Mouse (Mus musculus) neural tube, embryonic 12.5 days (tissue): ENCODE data around the gene Ranbp9. TPM values are rescaled to one million over a fixed set of nuclear protein-coding genes. Genes with fewer than 3 reads are reported as not detected.

ENCODE experiments used
- ATAC-seq: fragments of 200-750 bp; cut with Nextera tagmentation; 2 replicates; pipeline ENCODE4 v1.8.0; 2017; ENCODE audit warnings: low read depth, mild to moderate bottlenecking, moderate TSS enrichment, moderate library complexity; ENCODE audit not compliant: low FRiP score
- H3K27ac ChIP-seq: fragments of 300-500 bp; sonication (generic); 2 replicates; pipeline ENCODE4 v1.5.1; 2016
- H3K27me3 ChIP-seq: fragments of 300-500 bp; sonication (generic); replicated peaks from 2 replicates; pipeline ENCODE4 v1.6.1; 2016; ENCODE audit warnings: mild to moderate bottlenecking
- H3K36me3 ChIP-seq: fragments of 300-500 bp; sonication (generic); 2 replicates; pipeline ENCODE4 v1.6.1; 2016; ENCODE audit warnings: mild to moderate bottlenecking
- H3K4me1 ChIP-seq: fragments of 300-500 bp; sonication (generic); 2 replicates; pipeline ENCODE4 v1.6.1; 2016
- H3K4me2 ChIP-seq: fragments of 300-500 bp; sonication (generic); replicated peaks from 2 replicates; pipeline ENCODE4 v1.6.1; 2016; ENCODE audit warnings: mild to moderate bottlenecking
- H3K4me3 ChIP-seq: fragments of 300-500 bp; sonication (generic); 2 replicates; pipeline ENCODE4 v1.5.1; 2016
- H3K9ac ChIP-seq: fragments of 300-500 bp; sonication (generic); 2 replicates; pipeline ENCODE4 v1.6.1; 2016; ENCODE audit warnings: mild to moderate bottlenecking
- H3K9me3 ChIP-seq: fragments of 300-500 bp; sonication (generic); 2 replicates; pipeline ENCODE4 v1.6.1; 2016; ENCODE audit warnings: mild to moderate bottlenecking
- WGBS: fragments of 180-500 bp; shearing (Covaris S2); methylation state at CpG from one replicate; pipeline ENCODE4 v1.1.7; 2016; 5-methylcytosine and 5-hydroxymethylcytosine counted together
- polyA plus RNA-seq: library from polyadenylated mRNA; unstranded; fragments of >200 nt; fragmentation: Nextera tagmentation; extraction: Ambion mirVana; gene quantifications from 2 replicates; pipeline ENCODE4 v1.2.1, GENCODE M21; 2016

The Ranbp9 gene
- polyA plus RNA-seq, 1 experiment from 2014 or later = 13.4 TPM

DNA sequence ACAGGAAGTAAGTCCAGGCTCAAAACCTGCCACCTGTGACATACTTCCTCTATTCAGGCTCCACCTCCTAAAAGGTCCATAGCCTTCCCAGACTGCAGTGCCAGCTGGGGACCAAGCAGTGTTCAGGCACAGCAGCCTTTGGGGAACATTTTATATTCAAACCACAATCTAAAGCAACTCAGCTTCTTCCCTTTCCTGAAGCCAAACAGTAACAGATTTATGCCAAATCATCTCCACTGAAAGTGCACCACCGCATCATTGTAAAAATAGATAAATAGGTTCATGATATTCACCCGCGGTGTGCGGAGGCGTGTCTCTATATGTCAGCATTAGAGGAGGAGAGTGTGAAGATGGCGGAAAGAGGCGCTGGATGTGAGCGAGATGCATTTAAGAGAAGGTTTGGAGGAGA is 33.9 kb upstream of the Ranbp9 start:
- no peak overlapping the region for H3K4me3 ChIP-seq
- H3K9me3 ChIP-seq = no peaks in the 10 kb centered on the region
- no peak overlapping the region for H3K9ac ChIP-seq
- no peak overlapping the region for H3K4me2 ChIP-seq
- no peak overlapping the region for H3K27ac ChIP-seq
- H3K4me1 ChIP-seq = no peaks in the 10 kb centered on the region
- no peak for ATAC-seq
- H3K27me3 ChIP-seq = no peaks in the 10 kb centered on the region
- 81% methylated on average over 8 of the region's 8 CpGs for WGBS
- no peaks in the 10 kb centered on the region for H3K36me3 ChIP-seq

DNA sequence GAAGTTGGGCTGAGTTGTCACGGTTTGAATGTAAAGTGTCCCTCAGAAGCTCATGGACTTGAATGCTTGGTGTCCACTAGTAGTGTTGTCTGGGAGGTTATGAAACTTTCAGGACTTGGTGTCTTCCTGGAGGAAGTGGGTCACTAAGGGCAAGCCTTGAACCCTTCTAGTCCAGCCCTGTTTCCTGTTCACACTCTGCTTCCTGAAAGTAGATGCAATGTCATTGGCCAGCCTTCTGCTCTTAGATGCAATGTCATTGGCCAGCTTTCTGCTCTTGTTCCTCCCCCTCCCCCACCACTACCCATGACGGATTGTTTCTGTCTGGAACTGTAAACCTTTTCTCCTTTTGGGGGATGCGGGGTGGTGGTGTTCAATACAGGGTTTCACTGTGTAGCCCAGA is 31.7 kb upstream of the Ranbp9 start:
- H3K4me2 ChIP-seq = no peak overlapping the region
- no peaks in the 10 kb centered on the region for H3K9me3 ChIP-seq
- H3K27me3 ChIP-seq = no peaks in the 10 kb centered on the region
- H3K9ac ChIP-seq = no peak overlapping the region
- no peak overlapping the region for H3K27ac ChIP-seq
- no peak overlapping the region for H3K4me3 ChIP-seq
- no peaks in the 10 kb centered on the region for H3K4me1 ChIP-seq
- WGBS = 82% methylated on average over 3 of the region's 3 CpGs
- ATAC-seq = no peak
- no peaks in the 10 kb centered on the region for H3K36me3 ChIP-seq

DNA sequence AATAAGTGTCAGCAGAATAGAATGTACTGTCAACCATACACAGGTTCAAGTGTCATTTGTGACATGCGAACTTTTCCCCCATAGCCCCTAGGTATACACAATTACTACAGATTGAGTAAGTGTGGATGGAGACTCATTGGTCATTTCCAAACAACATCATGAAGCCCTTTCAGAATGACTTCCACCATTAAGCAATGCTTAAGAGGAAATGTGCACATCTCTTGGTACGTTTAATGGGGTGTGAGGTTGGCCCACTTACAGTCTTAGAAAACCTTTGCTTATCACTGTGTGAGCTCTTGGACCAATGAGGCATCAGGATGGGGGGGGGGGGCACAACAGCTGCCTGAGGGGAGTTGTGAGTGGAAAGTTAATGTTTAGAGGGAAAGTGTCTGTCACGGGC is 24.7 kb upstream of the Ranbp9 start:
- ATAC-seq = no peak
- Histone ChIP-seq H3K27ac (no peak overlapping the region), H3K4me1 (peaks cover 7% of the 10 kb centered on the region; the same call in 1 of the 2 replicates), H3K9me3 (no peaks in the 10 kb centered on the region), H3K27me3 (no peaks in the 10 kb centered on the region), H3K36me3 (no peaks in the 10 kb centered on the region), H3K9ac (no peak overlapping the region), H3K4me2 (no peak overlapping the region), H3K4me3 (no peak overlapping the region)
- WGBS = 85% methylated on average over 3 of the region's 3 CpGs

DNA sequence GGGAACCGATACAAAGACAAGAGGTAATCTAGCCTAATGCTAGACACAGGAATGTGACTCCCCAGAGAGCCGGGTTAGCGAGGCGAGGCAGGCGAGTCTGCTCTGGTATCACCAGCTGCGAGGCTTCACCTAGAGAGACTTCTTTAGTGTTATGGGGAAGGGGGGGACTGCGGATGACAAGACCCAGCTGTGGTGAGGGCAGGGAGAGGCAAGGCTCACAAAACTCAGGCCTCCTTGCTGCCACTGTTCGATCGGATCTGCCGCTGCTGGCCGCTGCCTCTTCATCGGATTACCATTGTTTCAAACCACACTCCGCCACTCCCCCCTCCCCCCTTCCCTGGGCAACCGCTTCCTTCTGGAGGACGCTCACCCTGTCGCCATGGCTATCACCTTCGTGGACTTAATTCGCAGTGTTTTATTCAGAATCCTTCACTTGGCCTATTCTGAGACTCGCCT is 22.3 kb upstream of the Ranbp9 start:
- peak overlapping the region; percentile 61 for H3K4me2 ChIP-seq
- peaks cover 7% of the 10 kb centered on the region; the same call in 1 of the 2 replicates for H3K4me1 ChIP-seq
- peak overlapping the region; percentile 47; the same call in 1 of the 2 replicates for H3K9ac ChIP-seq
- no peaks in the 10 kb centered on the region for H3K36me3 ChIP-seq
- H3K27ac ChIP-seq = peak overlapping the region; percentile 53
- ATAC-seq = peak; percentile 83
- H3K27me3 ChIP-seq = no peaks in the 10 kb centered on the region
- H3K9me3 ChIP-seq = no peaks in the 10 kb centered on the region
- WGBS = 1% methylated on average over 19 of the region's 19 CpGs
- peak overlapping the region; percentile 25 for H3K4me3 ChIP-seq

DNA sequence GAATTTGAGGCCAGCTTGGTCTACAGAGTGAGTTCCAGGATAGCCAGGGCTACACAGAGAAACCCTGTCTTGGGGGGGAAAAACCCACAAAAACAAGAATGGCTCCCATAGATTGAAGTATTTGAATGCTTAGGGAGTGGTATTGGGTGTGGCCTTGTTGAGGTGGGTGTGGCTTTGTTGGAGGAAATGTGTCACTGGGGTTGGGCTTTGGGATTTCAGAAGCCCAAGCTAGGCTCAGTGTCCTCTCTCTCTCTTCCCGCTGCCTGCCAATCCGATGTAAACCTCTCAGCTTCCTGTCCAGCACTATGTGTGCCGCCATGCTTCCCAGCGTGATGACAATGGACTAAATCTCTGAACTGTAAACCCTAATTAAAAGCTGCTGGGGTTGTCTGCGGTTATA is 20.5 kb upstream of the Ranbp9 start:
- Histone ChIP-seq H3K9me3 (peaks cover 4% of the 10 kb centered on the region; the same call in 1 of the 2 replicates), H3K4me3 (no peak overlapping the region), H3K36me3 (no peaks in the 10 kb centered on the region), H3K27ac (no peak overlapping the region), H3K9ac (no peak overlapping the region), H3K4me1 (peaks cover 10% of the 10 kb centered on the region; the same call in 1 of the 2 replicates), H3K27me3 (no peaks in the 10 kb centered on the region), H3K4me2 (no peak overlapping the region)
- 88% methylated on average over 5 of the region's 5 CpGs for WGBS
- ATAC-seq = no peak

DNA sequence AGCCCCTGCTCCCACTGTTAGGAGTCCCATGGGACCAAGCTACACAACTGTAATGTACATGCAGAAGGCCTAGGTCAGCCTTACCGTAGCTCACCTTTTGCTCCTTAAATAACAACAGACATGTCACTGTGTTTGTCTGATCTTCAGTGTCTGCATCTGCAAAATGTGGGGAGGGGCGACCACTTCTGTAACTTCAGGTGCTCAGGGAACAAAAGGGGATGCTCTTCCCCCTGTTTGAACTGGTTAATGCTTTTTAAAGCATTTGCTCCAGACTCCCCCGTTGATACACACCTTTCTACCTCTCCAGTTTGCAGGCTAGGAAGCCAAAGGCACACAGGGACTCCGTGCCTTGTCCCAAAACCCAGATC is 19.4 kb upstream of the Ranbp9 start:
- WGBS = 90% methylated on average over 4 of the region's 4 CpGs
- H3K9ac ChIP-seq = no peak overlapping the region
- no peaks in the 10 kb centered on the region for H3K36me3 ChIP-seq
- peaks cover 11% of the 10 kb centered on the region; the same call in 1 of the 2 replicates for H3K4me1 ChIP-seq
- ATAC-seq = no peak
- H3K27ac ChIP-seq = no peak overlapping the region
- H3K27me3 ChIP-seq = no peaks in the 10 kb centered on the region
- H3K4me2 ChIP-seq = no peak overlapping the region
- H3K9me3 ChIP-seq = peaks cover 4% of the 10 kb centered on the region; the same call in 1 of the 2 replicates
- H3K4me3 ChIP-seq = no peak overlapping the region

DNA sequence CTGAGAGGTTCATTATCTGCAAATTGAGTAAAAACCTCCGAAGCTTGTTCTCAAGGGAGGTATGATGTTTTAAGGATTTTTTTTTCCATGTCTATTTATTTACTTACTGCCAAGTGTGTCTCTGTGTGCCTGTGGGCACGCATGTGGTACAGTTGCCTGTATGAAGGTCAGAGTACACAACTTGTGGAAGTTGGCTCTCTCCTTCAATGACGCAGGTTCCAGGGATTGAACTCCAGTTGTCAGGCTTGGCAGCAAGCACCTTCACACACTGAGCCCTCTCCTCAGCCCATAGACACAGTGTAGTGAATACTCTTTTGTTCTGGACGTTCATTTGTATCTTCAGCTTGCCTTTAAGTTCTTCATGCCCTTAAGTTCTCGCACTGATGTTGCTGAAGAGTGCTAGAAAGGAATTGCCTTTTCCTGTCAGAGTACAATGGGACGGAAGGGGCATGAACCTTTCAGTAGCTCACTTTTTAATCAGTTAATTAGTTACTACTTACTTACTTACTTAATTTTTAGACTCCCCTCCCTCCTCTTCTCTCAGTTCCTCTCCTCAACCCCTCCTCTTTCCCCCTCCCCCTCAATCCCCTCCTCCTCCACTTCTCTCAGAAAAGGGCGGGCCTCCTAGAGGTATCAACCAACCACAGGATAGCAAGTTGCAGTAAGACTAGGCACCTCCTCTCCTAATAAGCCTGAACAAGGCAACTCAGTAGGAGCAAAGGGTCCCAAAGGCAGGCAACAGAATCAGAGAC is 18.8 kb upstream of the Ranbp9 start:
- Histone ChIP-seq H3K4me1 (peaks cover 11% of the 10 kb centered on the region; the same call in 1 of the 2 replicates), H3K4me3 (no peak overlapping the region), H3K9me3 (peaks cover 4% of the 10 kb centered on the region; the same call in 1 of the 2 replicates), H3K27me3 (no peaks in the 10 kb centered on the region), H3K4me2 (no peak overlapping the region), H3K36me3 (no peaks in the 10 kb centered on the region), H3K9ac (no peak overlapping the region), H3K27ac (no peak overlapping the region)
- 75% methylated on average over 7 of the region's 7 CpGs for WGBS
- ATAC-seq = no peak

DNA sequence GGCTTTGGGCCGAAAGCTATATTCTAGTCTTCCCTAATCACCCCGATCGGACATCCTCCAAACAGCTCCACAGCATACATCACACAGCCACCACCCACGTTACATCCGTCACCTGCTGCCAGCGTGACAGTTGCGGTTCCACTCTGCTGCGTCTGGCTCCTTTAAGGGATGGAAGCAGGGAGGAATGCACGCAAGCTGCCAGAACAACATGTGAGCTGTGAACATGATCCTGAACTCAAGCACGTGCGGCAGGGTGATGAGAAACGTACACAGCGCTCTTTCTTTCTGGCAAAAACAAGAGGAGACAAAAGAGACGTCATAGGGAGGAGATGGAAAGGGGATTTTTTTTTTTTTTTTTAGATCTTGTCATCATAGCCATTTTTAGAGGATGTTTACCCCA is 17.8 kb upstream of the Ranbp9 start:
- Histone ChIP-seq H3K27me3 (no peaks in the 10 kb centered on the region), H3K4me2 (no peak overlapping the region), H3K4me1 (peaks cover 9% of the 10 kb centered on the region; the same call in 1 of the 2 replicates), H3K27ac (no peak overlapping the region), H3K9ac (no peak overlapping the region), H3K36me3 (no peaks in the 10 kb centered on the region), H3K9me3 (peaks cover 4% of the 10 kb centered on the region; the same call in 1 of the 2 replicates), H3K4me3 (no peak overlapping the region)
- no peak for ATAC-seq
- 76% methylated on average over 14 of the region's 14 CpGs for WGBS

DNA sequence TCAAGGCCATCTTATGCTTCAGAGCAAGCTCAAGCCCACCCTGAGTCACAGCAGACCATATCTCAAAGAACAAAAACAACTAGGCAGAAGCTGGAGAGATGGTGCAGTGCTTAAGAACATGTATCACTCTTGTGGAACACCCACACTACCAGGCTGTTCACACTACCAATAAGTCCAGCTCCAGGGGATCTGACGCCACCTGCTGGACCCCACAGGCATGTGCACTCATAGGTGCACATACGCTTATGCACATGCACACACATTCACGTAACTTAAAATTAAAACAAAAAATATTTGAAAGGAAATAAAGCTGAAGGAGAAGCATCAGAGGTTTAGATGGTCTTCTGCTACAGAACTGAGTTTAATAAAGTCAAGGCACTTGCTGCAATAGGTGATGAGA is 16.7 kb upstream of the Ranbp9 start:
- H3K27ac ChIP-seq = no peak overlapping the region
- 0 out of 2 replicates have a peak, but pooled peaks cover 4% of the 10 kb centered on the region for H3K4me1 ChIP-seq
- 94% methylated on average over 3 of the region's 3 CpGs for WGBS
- no peaks in the 10 kb centered on the region for H3K36me3 ChIP-seq
- H3K4me2 ChIP-seq = no peak overlapping the region
- H3K4me3 ChIP-seq = no peak overlapping the region
- no peak for ATAC-seq
- no peaks in the 10 kb centered on the region for H3K27me3 ChIP-seq
- H3K9ac ChIP-seq = no peak overlapping the region
- H3K9me3 ChIP-seq = peaks cover 4% of the 10 kb centered on the region; the same call in 1 of the 2 replicates

DNA sequence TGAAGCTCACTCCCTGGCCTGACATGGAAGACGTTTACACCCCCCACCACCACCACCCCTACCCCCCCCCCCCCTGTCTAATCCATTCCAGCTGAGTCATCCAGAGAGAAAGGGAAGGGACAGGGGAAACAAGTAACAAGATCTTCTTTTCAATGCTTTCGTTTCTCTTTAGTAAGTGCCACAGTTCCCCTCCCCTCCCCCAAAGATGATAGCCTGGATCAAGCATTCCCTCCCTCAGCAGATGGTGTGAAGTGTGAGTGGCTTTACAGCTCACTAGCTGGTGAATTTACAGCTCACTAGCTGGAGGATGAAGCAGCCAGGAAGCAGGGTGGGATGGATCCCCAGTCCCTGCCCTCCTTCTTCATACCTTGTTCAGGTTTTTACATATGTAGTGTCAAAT is 15.6 kb upstream of the Ranbp9 start:
- no peak overlapping the region for H3K9ac ChIP-seq
- 21% methylated on average over 2 of the region's 2 CpGs for WGBS
- ATAC-seq = no peak
- no peaks in the 10 kb centered on the region for H3K27me3 ChIP-seq
- H3K4me3 ChIP-seq = no peak overlapping the region
- H3K27ac ChIP-seq = no peak overlapping the region
- 0 out of 2 replicates have a peak, but pooled peaks cover 4% of the 10 kb centered on the region for H3K4me1 ChIP-seq
- no peak overlapping the region for H3K4me2 ChIP-seq
- peaks cover 4% of the 10 kb centered on the region; the same call in 1 of the 2 replicates for H3K9me3 ChIP-seq
- no peaks in the 10 kb centered on the region for H3K36me3 ChIP-seq

DNA sequence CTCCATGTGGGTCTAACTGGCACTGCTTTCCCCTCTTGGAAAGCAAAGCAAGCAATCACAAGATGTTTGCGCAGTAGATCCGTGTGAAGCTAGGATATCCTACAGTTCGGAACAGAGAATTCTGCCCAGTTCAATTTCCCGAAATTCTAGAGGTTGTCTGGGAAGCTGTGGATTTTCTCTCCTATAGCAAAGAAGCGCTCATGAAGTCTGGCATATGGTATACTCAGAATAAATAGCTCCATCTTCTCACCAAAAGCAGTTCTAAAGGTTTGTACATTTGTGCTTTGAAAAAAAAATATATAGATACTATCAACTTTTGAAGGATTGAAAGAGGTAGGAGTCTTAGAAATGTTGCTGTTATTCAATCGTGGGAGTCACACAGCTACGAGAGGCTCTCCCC is 14.6 kb upstream of the Ranbp9 start:
- ATAC-seq = no peak
- Histone ChIP-seq H3K27me3 (no peaks in the 10 kb centered on the region), H3K4me1 (0 out of 2 replicates have a peak, but pooled peaks cover 4% of the 10 kb centered on the region), H3K36me3 (no peaks in the 10 kb centered on the region), H3K9ac (no peak overlapping the region), H3K9me3 (peaks cover 4% of the 10 kb centered on the region; the same call in 1 of the 2 replicates), H3K4me3 (no peak overlapping the region), H3K27ac (no peak overlapping the region), H3K4me2 (no peak overlapping the region)
- 92% methylated on average over 7 of the region's 7 CpGs for WGBS

DNA sequence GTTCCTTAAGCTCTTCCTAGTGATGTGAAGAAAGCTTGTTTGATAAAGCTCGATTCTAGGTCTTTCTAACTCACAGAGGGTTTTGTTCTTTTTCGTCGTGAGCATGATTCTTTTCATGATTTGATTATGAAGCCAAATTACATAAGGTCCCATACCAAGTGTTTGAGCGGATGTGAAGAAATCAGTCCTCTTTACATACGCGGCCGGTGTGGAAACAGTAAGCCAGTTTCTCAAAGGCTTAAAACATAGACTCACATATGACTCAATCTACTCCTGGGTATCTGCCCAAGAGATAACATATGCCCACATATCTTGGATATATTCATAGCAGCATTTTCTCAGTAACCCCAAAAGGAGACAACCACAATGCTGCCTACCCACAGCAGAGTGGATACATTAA is 12.6 kb upstream of the Ranbp9 start:
- H3K27ac ChIP-seq = no peak overlapping the region
- 95% methylated on average over 7 of the region's 7 CpGs for WGBS
- 0 out of 2 replicates have a peak, but pooled peaks cover 4% of the 10 kb centered on the region for H3K4me1 ChIP-seq
- no peak overlapping the region for H3K4me3 ChIP-seq
- H3K27me3 ChIP-seq = no peaks in the 10 kb centered on the region
- ATAC-seq = no peak
- H3K9me3 ChIP-seq = peaks cover 4% of the 10 kb centered on the region; the same call in 1 of the 2 replicates
- H3K9ac ChIP-seq = no peak overlapping the region
- no peaks in the 10 kb centered on the region for H3K36me3 ChIP-seq
- no peak overlapping the region for H3K4me2 ChIP-seq
